Mouse (Mus musculus) stomach, postnatal 0 days (tissue): ENCODE data around the gene Tmem82.

Source experiments
- CTCF ChIP-seq: IDR thresholded peaks from 2 replicates; pipeline ENCODE4 v1.5.1; 2016; ENCODE audit warnings: antibody characterized with exemption, low read depth, mild to moderate bottlenecking, moderate library complexity
- EP300 ChIP-seq: optimal IDR thresholded peaks from 2 replicates; pipeline ENCODE3; 2016; ENCODE audit warnings: antibody characterized with exemption

GRCm38 (mm10) chr4:141595138-141595537, 23.3 kb downstream of the Tmem82 start:
- TF ChIP-seq EP300 (no peak), CTCF (no peak)
